Mouse (Mus musculus) intestine, postnatal 0 days (tissue): Measurements from ENCODE around the gene Hdac9. TPM values are rescaled to one million over a fixed set of nuclear protein-coding genes. Genes with fewer than 3 reads are reported as not detected.

Source experiments
- ATAC-seq: fragments of 200-750 bp; cut with Nextera tagmentation; 2 replicates; pipeline ENCODE4 v1.8.0; 2017; ENCODE audit warnings: mild to moderate bottlenecking, moderate TSS enrichment, moderate library complexity
- H3K27ac ChIP-seq: fragments of 300-500 bp; sonication (generic); 2 replicates; pipeline ENCODE4 v1.5.1; 2014; ENCODE audit warnings: mild to moderate bottlenecking, low read depth, low read length, moderate library complexity
- H3K27me3 ChIP-seq: fragments of 300-500 bp; sonication (generic); replicated peaks from 2 replicates; pipeline ENCODE4 v1.6.1; 2014; ENCODE audit warnings: low read length, mixed read lengths; ENCODE audit not compliant: control insufficient read depth, insufficient read depth
- H3K36me3 ChIP-seq: fragments of 300-500 bp; sonication (generic); 2 replicates; pipeline ENCODE4 v1.6.1; 2014; ENCODE audit warnings: mild to moderate bottlenecking, moderate library complexity; ENCODE audit not compliant: control insufficient read depth, insufficient read depth
- H3K4me1 ChIP-seq: fragments of 300-500 bp; sonication (generic); replicated peaks from 2 replicates; pipeline ENCODE4 v1.6.1; 2014; ENCODE audit warnings: antibody characterized with exemption, low read length, mixed read lengths; ENCODE audit not compliant: control insufficient read depth, insufficient read depth
- H3K4me2 ChIP-seq: fragments of 300-500 bp; sonication (generic); replicated peaks from 2 replicates; pipeline ENCODE4 v1.6.1; 2014; ENCODE audit warnings: low read depth, mild to moderate bottlenecking, moderate library complexity
- H3K4me3 ChIP-seq: fragments of 300-500 bp; sonication (generic); 2 replicates; pipeline ENCODE4 v1.5.1; 2014; ENCODE audit warnings: low read depth, low read length
- H3K9ac ChIP-seq: fragments of 300-500 bp; sonication (generic); 2 replicates; pipeline ENCODE4 v1.6.1; 2014; ENCODE audit warnings: mild to moderate bottlenecking, low read depth, low read length
- H3K9me3 ChIP-seq: fragments of 300-500 bp; sonication (generic); 2 replicates; pipeline ENCODE4 v1.6.1; 2016; ENCODE audit warnings: mixed run types; ENCODE audit not compliant: control insufficient read depth
- CTCF ChIP-seq: sonication (generic); IDR thresholded peaks from 2 replicates; pipeline ENCODE4 v1.5.1; 2016; ENCODE audit warnings: low read depth, mild to moderate bottlenecking, control low read depth, antibody characterized with exemption, moderate library complexity
- WGBS: fragments of 180-500 bp; shearing (Covaris S2); extraction: QIAGEN DNeasy Blood & Tissue Kit; methylation state at CpG from one replicate; pipeline ENCODE4 v1.1.7; 2014; 5-methylcytosine and 5-hydroxymethylcytosine counted together
- polyA plus RNA-seq: library from polyadenylated mRNA; unstranded; fragments of >200 nt; fragmentation: Nextera tagmentation; extraction: Ambion mirVana; gene quantifications from 2 replicates; pipeline ENCODE4 v1.2.1, GENCODE M21; 2015

Gene Hdac9
- polyA plus RNA-seq, 1 experiment from 2014 or later = 1.4 TPM

- Histone ChIP-seq H3K36me3 (no peaks in the 10 kb centered on the region), H3K27me3 (no peaks in the 10 kb centered on the region), H3K9ac (no peak overlapping the region), H3K9me3 (no peaks in the 10 kb centered on the region), H3K4me2 (no peak overlapping the region), H3K27ac (no peak overlapping the region), H3K4me3 (no peak overlapping the region), H3K4me1 (no peaks in the 10 kb centered on the region)
- no peak for ATAC-seq
- TF ChIP-seq CTCF = no peak
- WGBS = 82% methylated on average over 1 of the region's 1 CpGs
These were observed 220.2 kb downstream of the Hdac9 start for GRCm38 (mm10) chr12:34696736-34697135.

- Histone ChIP-seq H3K27ac (no peak overlapping the region), H3K4me3 (no peak overlapping the region), H3K9ac (no peak overlapping the region), H3K4me1 (no peaks in the 10 kb centered on the region), H3K27me3 (no peaks in the 10 kb centered on the region), H3K9me3 (no peaks in the 10 kb centered on the region), H3K36me3 (no peaks in the 10 kb centered on the region), H3K4me2 (no peak overlapping the region)
- WGBS = 56% methylated on average over 4 of the region's 4 CpGs
- TF ChIP-seq CTCF = no peak
- ATAC-seq = no peak
These were observed 228.0 kb downstream of the Hdac9 start for GRCm38 (mm10) chr12:34688941-34689340.

GRCm38 (mm10) chr12:34683375-34683774 is 233.5 kb downstream of the Hdac9 start:
- WGBS = 75% methylated on average over 4 of the region's 4 CpGs
- TF ChIP-seq CTCF = no peak
- H3K4me3 ChIP-seq = no peak overlapping the region

GRCm38 (mm10) chr12:34682657-34683056 is 234.2 kb downstream of the Hdac9 start:
- no peak for ATAC-seq
- no peaks in the 10 kb centered on the region for H3K27me3 ChIP-seq
- no peak for TF ChIP-seq CTCF
- H3K4me3 ChIP-seq = no peak overlapping the region
- no peak overlapping the region for H3K4me2 ChIP-seq
- H3K9me3 ChIP-seq = no peaks in the 10 kb centered on the region
- no peak overlapping the region for H3K9ac ChIP-seq
- no peaks in the 10 kb centered on the region for H3K36me3 ChIP-seq
- no peaks in the 10 kb centered on the region for H3K4me1 ChIP-seq
- no peak overlapping the region for H3K27ac ChIP-seq
- WGBS = 93% methylated on average over 3 of the region's 3 CpGs

More at GRCm38 (mm10) chr12:34683375-34683774, 233.5 kb downstream of the Hdac9 start:
- no peaks in the 10 kb centered on the region for H3K4me1 ChIP-seq
- H3K9ac ChIP-seq = no peak overlapping the region
- no peak overlapping the region for H3K4me2 ChIP-seq
- no peaks in the 10 kb centered on the region for H3K27me3 ChIP-seq
- no peak for ATAC-seq
- H3K9me3 ChIP-seq = no peaks in the 10 kb centered on the region
- no peak overlapping the region for H3K27ac ChIP-seq
- no peaks in the 10 kb centered on the region for H3K36me3 ChIP-seq

- no peaks in the 10 kb centered on the region for H3K9me3 ChIP-seq
- TF ChIP-seq CTCF = no peak
- H3K27me3 ChIP-seq = no peaks in the 10 kb centered on the region
- no peak overlapping the region for H3K4me3 ChIP-seq
- H3K36me3 ChIP-seq = no peaks in the 10 kb centered on the region
- H3K9ac ChIP-seq = no peak overlapping the region
- no peaks in the 10 kb centered on the region for H3K4me1 ChIP-seq
- H3K4me2 ChIP-seq = no peak overlapping the region
- no peak for ATAC-seq
- no peak overlapping the region for H3K27ac ChIP-seq
- 60% methylated on average over 5 of the region's 5 CpGs for WGBS
These were observed 236.3 kb downstream of the Hdac9 start for GRCm38 (mm10) chr12:34680576-34680975.

- Histone ChIP-seq H3K36me3 (no peaks in the 10 kb centered on the region), H3K4me2 (no peak overlapping the region), H3K4me3 (no peak overlapping the region), H3K9me3 (no peaks in the 10 kb centered on the region), H3K4me1 (no peaks in the 10 kb centered on the region), H3K27ac (no peak overlapping the region), H3K9ac (no peak overlapping the region), H3K27me3 (no peaks in the 10 kb centered on the region)
- WGBS = 89% methylated on average over 6 of the region's 6 CpGs
- no peak for ATAC-seq
- TF ChIP-seq CTCF = no peak
These were observed 239.8 kb downstream of the Hdac9 start for GRCm38 (mm10) chr12:34677110-34677509.

- Histone ChIP-seq H3K4me2 (no peak overlapping the region), H3K4me1 (no peaks in the 10 kb centered on the region), H3K36me3 (no peaks in the 10 kb centered on the region), H3K27ac (no peak overlapping the region), H3K9me3 (no peaks in the 10 kb centered on the region), H3K4me3 (no peak overlapping the region), H3K27me3 (no peaks in the 10 kb centered on the region), H3K9ac (no peak overlapping the region)
- WGBS = 60% methylated on average over 2 of the region's 2 CpGs
- TF ChIP-seq CTCF = no peak
- ATAC-seq = no peak
These were observed 242.7 kb downstream of the Hdac9 start for GRCm38 (mm10) chr12:34674235-34674634.
